Mouse (Mus musculus) G1E-ER4 (cell line): Measurements from ENCODE around the gene Medag. TPM values are rescaled to one million over a fixed set of nuclear protein-coding genes. Genes with fewer than 3 reads are reported as not detected.

Experiments
- GATA1 ChIP-seq: IDR thresholded peaks from one replicate; pipeline ENCODE4 v1.8.0; 2012; ENCODE audit warnings: low read length, inconsistent platforms
- polyA plus RNA-seq: library from polyadenylated mRNA; stranded (reverse); fragments of >175 nt; gene quantifications from 2 replicates; pipeline ENCODE4 v1.2.3, GENCODE M21; 2012

The Medag gene
- polyA plus RNA-seq, 1 experiment = not detected

DNA sequence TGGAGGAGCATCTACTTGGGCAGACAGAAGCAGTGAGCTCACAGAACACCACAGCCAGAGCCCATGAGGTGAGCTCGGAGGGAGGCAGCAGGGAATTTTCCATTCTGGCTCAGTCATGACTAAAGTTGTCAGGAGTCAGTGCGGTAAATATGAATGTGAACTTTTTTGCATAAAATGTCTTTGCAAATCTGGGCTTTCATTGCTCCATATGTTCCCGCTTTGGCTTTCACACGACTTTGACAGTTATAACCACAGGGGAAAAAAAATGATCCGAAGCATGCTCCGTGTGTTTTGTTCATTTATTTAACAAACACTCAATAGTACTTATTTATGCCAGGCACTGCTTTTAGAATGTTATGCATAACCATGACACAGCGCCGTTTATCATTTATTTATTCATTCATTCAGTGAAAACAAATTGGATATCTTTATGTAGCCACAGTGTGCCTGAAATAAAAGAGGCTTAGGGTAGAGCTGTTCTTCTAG is 4.7 kb upstream of the Medag start:
- TF ChIP-seq GATA1 = no peak

DNA sequence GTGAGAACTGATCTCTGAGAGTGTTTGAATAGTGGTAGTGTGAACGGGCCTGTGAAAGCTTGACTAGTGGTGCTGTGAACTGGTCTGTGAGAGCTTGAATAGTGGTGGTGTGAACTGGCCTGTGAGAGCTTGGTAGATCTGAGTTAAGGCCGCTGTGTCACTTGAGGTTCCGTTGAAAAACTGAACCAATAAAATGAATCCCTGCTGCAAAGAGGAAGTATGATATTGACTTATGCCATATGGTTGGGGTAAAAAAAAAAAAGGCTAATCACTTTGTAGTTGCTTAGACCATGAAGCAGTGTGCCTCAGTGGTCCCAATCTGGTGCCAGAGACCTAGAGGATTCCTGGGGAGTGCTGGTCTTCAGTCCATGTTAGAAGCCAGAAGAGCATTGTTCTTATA is 2.0 kb upstream of the Medag start:
- TF ChIP-seq GATA1 = no peak

DNA sequence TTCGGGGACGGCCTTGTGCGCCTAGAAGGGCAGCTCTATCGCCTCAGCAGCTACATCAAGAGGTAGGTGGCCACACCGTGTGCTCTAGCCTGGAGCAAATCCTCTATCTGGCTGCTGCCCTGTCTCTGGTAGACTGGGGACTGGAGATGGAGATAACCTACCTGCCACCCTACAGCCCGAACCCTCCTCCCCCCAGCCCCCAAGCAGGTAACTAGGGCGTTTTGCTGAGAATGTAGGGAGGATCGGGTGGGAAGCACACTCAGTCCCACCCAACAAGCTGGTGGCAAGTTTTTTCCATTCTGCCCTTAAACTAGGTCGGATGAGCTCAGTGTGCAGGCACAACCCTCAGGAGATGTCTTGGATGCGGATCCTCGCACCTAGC is 636 bp downstream of the Medag start:
- TF ChIP-seq GATA1 = no peak

DNA sequence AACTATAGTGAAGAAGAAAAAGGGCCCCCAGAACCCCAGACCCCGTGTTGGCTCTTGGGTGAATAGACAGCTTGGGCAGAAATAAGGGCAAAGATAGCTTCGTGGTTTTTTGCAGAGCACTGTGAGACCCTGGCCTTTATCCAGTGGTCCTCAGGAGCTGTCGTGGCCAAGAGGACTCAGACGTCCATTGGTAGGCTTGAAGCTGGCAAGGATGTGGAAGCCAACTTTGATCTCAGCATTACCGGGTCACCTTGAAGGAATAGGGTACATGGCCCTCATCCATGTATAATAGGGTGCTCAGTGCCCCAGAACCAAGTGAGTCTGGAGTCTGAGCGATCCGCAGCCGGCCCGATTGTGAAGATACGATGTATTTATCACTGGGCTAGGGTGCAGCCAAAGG is 1.1 kb downstream of the Medag start:
- no peak for TF ChIP-seq GATA1

GRCm38 (mm10) chr5:149414369-149415167 is 3.0 kb downstream of the Medag start:
- TF ChIP-seq GATA1 = no peak

DNA sequence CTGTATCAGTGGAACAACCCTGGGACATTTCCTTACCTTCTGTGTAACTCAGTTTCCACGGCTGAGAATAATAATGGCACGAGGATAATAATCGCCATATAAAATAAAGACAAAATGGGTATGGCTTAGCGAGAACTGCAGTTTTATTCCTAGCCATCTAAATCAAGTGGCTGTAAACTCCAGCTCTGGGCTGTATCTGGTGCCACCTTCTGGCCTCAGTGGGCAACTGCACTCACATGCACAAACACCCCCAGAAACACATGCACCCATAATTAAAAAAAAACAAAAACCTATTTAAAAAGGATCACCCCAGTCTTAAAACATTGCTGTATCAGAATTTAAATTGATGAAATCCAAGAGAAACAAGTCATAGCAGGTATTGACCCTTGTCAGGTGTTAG is 5.8 kb downstream of the Medag start:
- no peak for TF ChIP-seq GATA1

DNA sequence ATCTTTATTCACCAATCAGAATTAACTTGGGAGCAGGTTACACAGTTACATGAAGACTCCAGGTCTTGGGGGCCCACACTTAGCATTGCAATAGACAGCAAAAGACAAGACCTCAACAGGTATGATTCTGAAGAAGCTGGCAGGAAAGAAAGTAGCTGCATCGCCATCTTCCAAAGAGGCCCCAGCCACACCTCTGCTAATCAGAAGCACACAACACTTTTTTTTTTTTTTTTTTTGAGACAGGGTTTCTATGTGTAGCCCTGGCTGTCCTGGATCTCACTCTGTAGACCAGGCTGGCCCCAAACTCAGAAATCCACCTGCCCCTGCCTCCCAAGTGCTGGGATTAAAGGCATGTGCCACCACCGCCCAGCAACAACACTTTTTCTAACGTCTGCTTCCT is 15.0 kb downstream of the Medag start:
- no peak for TF ChIP-seq GATA1

GRCm38 (mm10) chr5:149427277-149428060 is 15.9 kb downstream of the Medag start:
- no peak for TF ChIP-seq GATA1

- TF ChIP-seq GATA1 = no peak
These were observed 16.8 kb downstream of the Medag start for GRCm38 (mm10) chr5:149428347-149428746.

DNA sequence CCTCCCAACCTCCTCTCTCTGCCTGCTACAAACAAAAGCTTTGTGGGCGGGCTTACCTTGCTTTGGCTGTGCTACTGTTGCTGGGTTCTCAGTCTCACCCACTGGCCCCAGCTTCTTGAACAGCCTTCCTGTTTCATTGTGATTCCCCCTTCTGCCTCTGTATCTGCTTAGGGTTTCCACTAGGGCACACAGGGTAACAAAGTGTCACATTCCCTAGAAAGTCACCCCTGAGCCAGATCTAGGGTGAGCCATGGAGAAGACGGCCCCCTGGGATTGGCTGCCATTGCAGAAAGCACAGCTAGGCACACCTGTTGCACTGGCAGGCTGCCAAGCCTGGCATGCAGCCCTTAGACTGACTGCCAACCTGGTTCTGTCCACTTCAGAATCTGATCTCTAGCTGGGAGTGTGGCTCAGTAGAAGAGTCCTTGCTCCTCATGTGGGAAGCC is 17.3 kb downstream of the Medag start:
- TF ChIP-seq GATA1 = no peak

DNA sequence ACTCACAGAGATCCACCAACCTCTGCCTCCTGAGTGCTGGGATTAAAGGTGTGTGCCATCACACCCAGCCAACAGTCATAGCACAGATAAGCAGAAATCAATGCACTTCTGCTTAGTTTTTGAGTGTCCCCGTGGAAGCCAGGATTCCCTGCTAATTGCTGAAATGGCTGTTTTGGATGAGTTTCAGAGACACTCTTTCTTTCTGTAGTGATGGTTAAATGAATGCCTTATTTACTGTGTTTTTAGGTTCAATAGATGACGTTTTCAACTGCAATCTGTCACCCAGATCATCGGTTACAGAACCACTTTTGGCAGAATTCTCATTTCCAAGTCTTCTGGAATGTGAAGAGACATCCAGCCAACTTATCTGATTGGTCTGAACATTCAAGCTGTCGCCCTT is 18.0 kb downstream of the Medag start:
- no peak for TF ChIP-seq GATA1

- no peak for TF ChIP-seq GATA1
These were observed 19.4 kb downstream of the Medag start for GRCm38 (mm10) chr5:149430943-149431342.

DNA sequence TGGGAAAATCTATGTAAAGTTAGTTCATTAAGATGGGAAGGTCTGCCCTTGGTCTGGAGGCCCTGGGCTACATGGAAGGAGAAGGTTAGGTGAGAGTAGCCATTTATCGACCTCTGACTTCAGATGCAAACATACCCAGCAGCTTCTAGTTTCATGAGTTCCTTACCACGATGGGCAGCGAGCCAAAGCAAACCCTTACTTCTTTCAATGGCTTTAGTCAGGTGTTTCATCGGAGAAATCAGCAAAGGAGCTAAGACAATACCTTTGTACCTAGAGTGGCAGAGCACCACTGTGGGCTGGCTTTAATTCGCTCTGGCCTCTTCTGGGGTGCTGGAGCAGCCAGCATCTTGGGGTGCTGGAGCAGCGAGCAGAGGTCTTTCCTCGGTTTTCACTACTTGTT is 22.1 kb downstream of the Medag start:
- no peak for TF ChIP-seq GATA1

- no peak for TF ChIP-seq GATA1
These were observed 22.7 kb downstream of the Medag start for GRCm38 (mm10) chr5:149434141-149434690.

DNA sequence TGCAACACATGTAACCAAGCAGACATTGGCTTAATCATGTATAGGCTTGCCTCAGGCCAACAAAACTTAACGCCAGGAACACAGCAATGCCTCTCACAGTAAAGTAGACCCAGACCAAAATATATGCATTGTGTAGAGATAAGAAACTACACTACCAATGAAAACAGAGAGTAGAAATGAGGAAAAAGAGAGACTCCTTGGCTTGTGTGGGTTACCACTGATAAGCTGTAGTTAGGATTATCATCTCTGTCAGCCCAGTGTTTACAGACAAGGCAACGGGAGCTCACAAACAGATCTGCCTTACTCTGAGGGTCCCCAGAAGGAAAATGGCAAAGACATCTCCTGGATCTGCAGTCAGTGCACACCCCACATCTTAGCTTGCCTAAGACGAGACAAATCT is 25.0 kb downstream of the Medag start:
- TF ChIP-seq GATA1 = peak; percentile 69

DNA sequence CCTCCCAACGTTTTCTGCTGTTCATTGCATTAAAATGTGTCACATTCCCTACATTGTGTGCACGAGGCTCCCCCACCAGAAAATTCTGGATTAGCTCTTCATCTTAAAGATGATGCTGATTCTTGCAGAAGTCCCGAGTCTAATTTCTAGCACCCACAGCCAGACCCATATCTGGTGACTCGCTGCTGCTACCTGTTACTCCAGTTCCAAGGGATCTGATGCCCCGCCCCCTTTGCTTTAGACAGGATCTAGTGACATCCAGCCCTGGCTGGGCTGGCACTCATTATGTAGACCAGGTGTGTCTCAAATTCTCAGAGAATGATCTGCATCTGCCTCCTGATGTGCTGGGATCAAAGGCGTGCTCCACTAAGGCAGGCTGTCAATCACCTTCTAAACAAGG is 25.6 kb downstream of the Medag start:
- TF ChIP-seq GATA1 = no peak

DNA sequence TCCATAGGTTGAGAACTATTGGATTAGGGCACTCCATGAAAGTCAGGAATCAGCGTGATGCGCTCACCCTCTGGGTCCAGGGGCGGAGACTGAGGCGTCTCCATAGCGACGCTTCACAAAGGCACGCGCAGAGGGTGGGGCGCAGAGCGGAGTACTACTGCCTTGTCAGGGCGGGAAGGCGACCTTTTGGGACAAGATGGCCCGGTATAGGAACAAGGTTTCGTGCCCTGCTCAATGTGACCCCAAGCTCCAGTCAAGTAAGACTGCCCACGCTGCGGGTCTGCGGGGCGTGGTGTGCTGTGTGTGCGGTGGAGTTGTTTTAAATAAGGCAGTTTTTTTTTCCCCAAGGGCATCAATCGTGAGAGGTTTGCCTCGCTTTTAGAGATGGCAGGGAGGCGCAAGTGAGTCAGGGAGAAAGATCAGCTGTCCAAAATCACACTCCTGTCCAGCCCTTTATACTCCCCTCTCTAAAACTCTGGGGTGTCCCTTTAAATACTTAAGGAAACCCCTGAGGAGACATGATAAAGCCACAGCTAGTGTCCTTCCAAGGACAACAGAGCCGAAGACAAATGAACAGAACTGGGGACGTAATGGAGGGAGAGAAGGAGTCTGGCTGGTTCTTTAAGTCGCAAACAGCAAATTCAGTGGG is 28.1 kb downstream of the Medag start, which contains the start of gene Tex26:
Gene Tex26 (plus strand): TSS at position 130 of the 649 bp plus-strand sequence.
- TF ChIP-seq GATA1 = no peak
